Mouse (Mus musculus) hematopoietic multipotent progenitor cell, adult 10-12 weeks (in vitro differentiated cells): ENCODE results near the gene Ngp. TPM values are rescaled to one million over a fixed set of nuclear protein-coding genes. Genes with fewer than 3 reads are reported as not detected.

Source experiments
- polyA plus RNA-seq: library from polyadenylated mRNA; stranded (reverse); fragments of >175 nt; gene quantifications from 2 replicates; pipeline ENCODE4 v1.2.3, GENCODE M21; 2012; ENCODE audit warnings: low replicate concordance

Gene Ngp
- polyA plus RNA-seq = 24.1 and 59.6 TPM in 2 replicates

DNA sequence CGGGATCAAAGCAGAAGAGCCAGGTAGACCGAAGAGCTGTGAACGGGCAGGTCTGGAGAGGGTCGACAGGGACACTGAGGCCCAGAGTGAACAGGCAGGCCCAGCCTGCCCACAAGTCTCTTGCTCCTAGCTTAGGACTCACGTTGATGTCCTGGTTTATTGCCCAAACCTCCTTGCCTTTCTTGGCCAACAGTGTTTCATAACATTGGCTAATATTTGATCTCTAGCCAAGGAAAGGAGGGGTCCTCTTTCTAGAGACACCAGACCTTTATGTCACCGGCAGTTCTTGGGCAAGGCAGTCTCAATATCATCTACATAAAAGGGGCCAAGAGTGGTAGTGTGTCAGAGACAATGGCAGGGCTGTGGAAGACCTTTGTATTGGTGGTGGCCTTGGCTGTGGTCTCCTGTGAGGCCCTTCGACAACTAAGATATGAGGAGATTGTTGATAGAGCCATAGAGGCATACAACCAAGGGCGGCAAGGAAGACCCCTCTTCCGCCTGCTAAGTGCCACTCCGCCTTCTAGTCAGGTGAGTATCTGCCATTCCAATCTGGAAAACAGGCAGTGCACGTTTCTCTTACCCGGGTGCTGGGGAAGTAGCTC lies at the start of gene Ngp:
Gene Ngp, plus strand, starts transcription at position 237 of the 602 bp plus-strand sequence.

DNA sequence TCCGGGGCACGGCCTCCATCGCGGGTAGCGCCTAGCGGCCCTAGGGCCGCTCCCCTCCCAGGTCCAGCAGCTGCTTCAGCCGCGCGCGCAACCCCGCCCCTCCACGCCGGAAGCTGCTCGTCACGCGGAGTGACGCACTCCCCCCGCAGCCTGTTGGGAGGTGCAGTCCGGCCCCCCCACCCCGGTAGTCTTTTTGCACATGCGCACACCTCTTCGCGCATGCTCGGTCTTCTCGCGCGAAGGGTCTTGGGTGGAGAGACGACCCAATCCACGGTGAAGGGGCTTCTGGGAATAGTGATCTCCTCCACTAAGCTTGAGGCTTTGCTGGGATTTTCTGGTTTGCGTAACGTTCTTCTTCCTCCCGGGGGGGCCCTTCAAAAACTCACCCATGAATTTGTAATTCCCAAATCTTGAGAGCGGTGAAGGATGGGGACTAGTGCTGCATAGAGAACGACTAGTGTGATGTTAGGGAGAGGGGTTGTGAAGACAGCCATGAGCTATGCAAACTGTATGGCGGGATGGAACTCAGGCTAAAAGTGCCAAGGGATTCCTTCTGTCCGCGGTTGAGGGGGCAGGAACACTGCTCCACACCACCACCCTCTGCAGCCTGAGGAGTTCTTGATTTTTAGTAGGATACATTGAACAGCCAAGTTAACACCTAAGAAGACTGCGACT lies 11.3 kb upstream of the Ngp start, which contains the start of gene Ptpn23:
Gene Ptpn23, minus strand, starts transcription at position 115 of the 675 bp plus-strand sequence.

Other genes with a start within 250 kb of the Ngp start
- 0.45 and 1.1 TPM in 2 replicates for gene Cspg5, start 176.0 kb upstream of the Ngp start, polyA plus RNA-seq
- gene Elp6, start 114.6 kb upstream of the Ngp start, polyA plus RNA-seq = 5.0 and 6.5 TPM in 2 replicates
- gene Scap, start 86.5 kb upstream of the Ngp start, polyA plus RNA-seq = 139 and 185 TPM in 2 replicates
- gene Ptpn23, start 11.5 kb upstream of the Ngp start, polyA plus RNA-seq = 79.1 and 91.7 TPM in 2 replicates
- 16.9 and 19.9 TPM in 2 replicates for gene Klhl18, start 56.9 kb downstream of the Ngp start, polyA plus RNA-seq
- 0.27 and 0.38 TPM in 2 replicates for gene Kif9, start 57.2 kb downstream of the Ngp start, polyA plus RNA-seq
- 16.3 and 46.2 TPM in 2 replicates for gene Setd2, start 112.8 kb downstream of the Ngp start, polyA plus RNA-seq
- gene Nradd, start 204.7 kb downstream of the Ngp start, polyA plus RNA-seq = 2.4 and 4.4 TPM in 2 replicates
- 79.5 and 148 TPM in 2 replicates for gene Nbeal2, start 234.4 kb downstream of the Ngp start, polyA plus RNA-seq
- gene Ccdc12, start 236.8 kb downstream of the Ngp start, polyA plus RNA-seq = 229 and 323 TPM in 2 replicates